In the genomic region with DNA sequence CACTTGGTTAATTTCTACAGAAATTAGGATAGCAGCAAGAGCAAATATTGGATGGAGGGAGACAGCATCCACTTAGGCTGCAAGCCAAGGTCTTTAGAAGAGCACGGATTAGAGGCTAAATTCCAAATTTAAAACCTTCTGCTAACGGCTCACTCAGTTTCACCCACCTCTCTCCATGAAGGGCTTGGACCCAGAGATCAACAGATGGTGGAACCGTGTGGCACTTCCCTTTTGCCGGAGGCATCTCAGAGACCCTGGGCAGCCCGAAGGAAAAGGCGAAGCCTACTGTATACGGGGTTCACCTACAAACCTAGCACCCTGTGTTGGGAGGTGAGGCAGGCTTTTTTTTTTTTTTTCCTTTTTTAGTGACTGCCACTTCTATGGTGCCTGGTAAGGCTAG, we compare ENCODE assay signal across 31 mouse cellular contexts.
DNase-seq lines count a peak whose midpoint lies in the region; ATAC-seq and TF ChIP-seq lines count a peak whose summit lies in the region.
"Had no signal": no experiment of that assay in that cellular context is flagged by ENCODE, and none has a peak within 500 bp of the region (broad histone marks: within the 10 kb centered on the region; RNA-seq: fewer than 3 reads in every experiment).

No protein-coding gene starts in this region.

- peak; percentile 26 for DNase-seq in midbrain, postnatal 0 days (ENCODE audit: low spot score)
- no peak for DNase-seq in midbrain, embryonic 14.5 days
- DNase-seq in cerebellum, adult 2 months = peak; percentile 53 to 75
- DNase-seq in cerebellum, postnatal 14 days = peak; percentile 39 to 73
- DNase-seq in testis, postnatal 10 days (ENCODE audit: low spot score) = no peak
- no peak for DNase-seq in gastrocnemius, postnatal 25 days
- DNase-seq: adrenal gland, postnatal 25 days; embryo, embryonic 11 days; gastrocnemius, postnatal 36 days; heart, adult 2 months; heart, postnatal 10 days; kidney, adult 11 months; kidney, postnatal 4 days; left cerebral cortex, postnatal 4 days; lung, adult 2 months; lung, postnatal 10 days; retina, postnatal 1 day; right cerebral cortex, postnatal 14 days; thymus, postnatal 14 days had no signal

- no peak overlapping the region for H3K27ac ChIP-seq in midbrain, postnatal 0 days (ENCODE audit: low read depth, low read length)
- no peak overlapping the region for H3K27ac ChIP-seq in midbrain, embryonic 14.5 days (replicated peaks; ENCODE audit: low read depth, low read length)
- H3K27ac ChIP-seq in cerebellum, adult 2 months (ENCODE audit: insufficient read depth, low read length) = no peak overlapping the region
- H3K27ac ChIP-seq: heart, adult 2 months; heart, embryonic 13.5 days; hindbrain, embryonic 14.5 days; kidney, postnatal 0 days; liver, embryonic 14.5 days; macrophage; midbrain, embryonic 13.5 days; neural tube, embryonic 15.5 days; stomach, embryonic 15.5 days had no signal

- no peak overlapping the region for H3K4me2 ChIP-seq in midbrain, postnatal 0 days (ENCODE audit: low read depth, low read length, poor library complexity, severe bottlenecking)
- H3K4me2 ChIP-seq in midbrain, embryonic 14.5 days (ENCODE audit: low read length) = no peak overlapping the region
- H3K4me2 ChIP-seq: embryonic facial prominence, embryonic 12.5 days; heart, embryonic 13.5 days; hindbrain, embryonic 14.5 days; midbrain, embryonic 13.5 days; neural tube, embryonic 15.5 days; stomach, embryonic 15.5 days had no signal

- no peak for TF ChIP-seq CTCF in midbrain, postnatal 0 days (IDR thresholded peaks at IDR 0.05)
- TF ChIP-seq CTCF in cerebellum, adult 2 months (IDR thresholded peaks at IDR 0.05; ENCODE audit: borderline replicate concordance, insufficient read depth, low read depth, low read length) = no peak

- ATAC-seq in midbrain, postnatal 0 days (ENCODE audit: low FRiP score) = no peak
- ATAC-seq in midbrain, embryonic 14.5 days (ENCODE audit: low FRiP score, low TSS enrichment) = no peak
- no peak for ATAC-seq in inflammation-experienced regulatory T-cells, adult 6 months
- ATAC-seq: CD4-positive, CD25-positive, alpha-beta regulatory T cell, adult 4 months; forebrain, embryonic 14.5 days; midbrain, embryonic 13.5 days had no signal

- H3K9ac ChIP-seq in midbrain, postnatal 0 days (replicated peaks; ENCODE audit: low read length, poor library complexity, severe bottlenecking) = no peak overlapping the region
- no peak overlapping the region for H3K9ac ChIP-seq in midbrain, embryonic 14.5 days (replicated peaks; ENCODE audit: low read length)
- H3K9ac ChIP-seq: embryonic facial prominence, embryonic 12.5 days; heart, embryonic 13.5 days; hindbrain, embryonic 14.5 days; liver, embryonic 14.5 days; midbrain, embryonic 13.5 days; neural tube, embryonic 15.5 days; stomach, embryonic 15.5 days had no signal

- WGBS in midbrain, postnatal 0 days = 86% methylated on average over 7 of the region's 7 CpGs
- WGBS in midbrain, embryonic 14.5 days = 86% methylated on average over 7 of the region's 7 CpGs
- WGBS in cerebellum, adult 2 months = 16% methylated on average over 7 of the region's 7 CpGs

- H3K9me3 ChIP-seq in midbrain, postnatal 0 days (ENCODE audit: low read length) = no peaks in the 10 kb centered on the region
- no peaks in the 10 kb centered on the region for H3K9me3 ChIP-seq in midbrain, embryonic 14.5 days (ENCODE audit: control insufficient read depth, low read length)
- H3K9me3 ChIP-seq: embryonic facial prominence, embryonic 12.5 days; heart, embryonic 13.5 days; midbrain, embryonic 13.5 days; neural tube, embryonic 15.5 days; stomach, embryonic 15.5 days had no signal

- H3K36me3 ChIP-seq in midbrain, postnatal 0 days (ENCODE audit: insufficient read depth, low read length) = no peaks in the 10 kb centered on the region
- no peaks in the 10 kb centered on the region for H3K36me3 ChIP-seq in midbrain, embryonic 14.5 days (ENCODE audit: control insufficient read depth, insufficient read depth, low read length)
- H3K36me3 ChIP-seq: embryonic facial prominence, embryonic 12.5 days; heart, embryonic 13.5 days; midbrain, embryonic 13.5 days; neural tube, embryonic 15.5 days; stomach, embryonic 15.5 days had no signal

- no peaks in the 10 kb centered on the region for H3K4me1 ChIP-seq in midbrain, postnatal 0 days (ENCODE audit: insufficient read depth, low read length)
- 0 out of 2 replicates have a peak, but pooled peaks cover 5% of the 10 kb centered on the region for H3K4me1 ChIP-seq in midbrain, embryonic 14.5 days (ENCODE audit: control insufficient read depth, insufficient read depth, low read length)
- H3K4me1 ChIP-seq in cerebellum, adult 2 months (ENCODE audit: control insufficient read depth, insufficient read depth, low read length) = peaks cover 14% of the 10 kb centered on the region

- H3K4me3 ChIP-seq in midbrain, postnatal 0 days (ENCODE audit: low read depth, low read length) = no peak overlapping the region
- no peak overlapping the region for H3K4me3 ChIP-seq in midbrain, embryonic 14.5 days (replicated peaks; ENCODE audit: low read depth, low read length)
- H3K4me3 ChIP-seq in cerebellum, adult 2 months (replicated peaks; ENCODE audit: insufficient read depth, low read depth, low read length) = no peak overlapping the region
- H3K4me3 ChIP-seq: embryonic facial prominence, embryonic 12.5 days; heart, adult 2 months; heart, embryonic 13.5 days; midbrain, embryonic 13.5 days; neural tube, embryonic 15.5 days; stomach, embryonic 15.5 days had no signal

- H3K27me3 ChIP-seq in midbrain, postnatal 0 days (ENCODE audit: insufficient read depth, low read length) = peaks cover 4% of the 10 kb centered on the region; the same call in 1 of the 2 replicates
- H3K27me3 ChIP-seq in midbrain, embryonic 14.5 days (ENCODE audit: control insufficient read depth, insufficient read depth, low read length) = no peaks in the 10 kb centered on the region
- H3K27me3 ChIP-seq in cerebellum, adult 2 months (ENCODE audit: control insufficient read depth, insufficient read depth, low read length) = no peaks in the 10 kb centered on the region
- H3K27me3 ChIP-seq: embryonic facial prominence, embryonic 12.5 days; heart, embryonic 13.5 days; midbrain, embryonic 13.5 days had no signal

- no peak for TF ChIP-seq POLR2A in cerebellum, adult 2 months (IDR thresholded peaks at IDR 0.05; ENCODE audit: borderline replicate concordance, insufficient read depth, low read length)

Comparison
In these comparisons a context has a peak if more than half of its experiments do, and no peak if none do; other contexts are left out.
1. DNase-seq: peak in midbrain, postnatal 0 days (single experiment), cerebellum, adult 2 months (2 of 2) and cerebellum, postnatal 14 days (2 of 2); none in midbrain, embryonic 14.5 days (single experiment), testis, postnatal 10 days (single experiment) and gastrocnemius, postnatal 25 days (single experiment).